ENCODE assay signal across 22 mouse cellular contexts in the genomic region with DNA sequence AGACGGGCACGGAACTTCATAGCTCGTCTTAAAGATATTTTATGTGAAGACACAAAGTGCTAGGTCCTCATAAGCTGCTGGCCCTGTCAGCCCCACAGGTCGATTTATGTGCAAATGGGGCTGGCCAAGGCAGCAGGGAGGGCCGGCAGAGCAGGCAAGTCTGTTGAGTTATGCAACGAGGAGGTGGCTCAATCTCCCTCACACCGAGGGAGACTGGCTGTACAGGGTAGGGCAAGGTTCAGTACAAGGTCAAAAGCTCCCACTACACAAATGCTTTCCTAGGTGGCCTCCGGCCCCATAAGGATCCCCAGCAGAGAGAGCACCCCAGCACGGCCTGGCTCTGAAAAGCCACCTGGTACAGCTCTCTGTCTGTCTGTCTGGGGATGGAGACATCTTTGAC. TPM values are rescaled to one million over a fixed set of nuclear protein-coding genes. Genes with fewer than 3 reads are reported as not detected.
DNase-seq lines count a peak whose midpoint lies in the region; ATAC-seq and TF ChIP-seq lines count a peak whose summit lies in the region.
"Had no signal": no experiment of that assay in that cellular context is flagged by ENCODE, and none has a peak within 500 bp of the region (broad histone marks: within the 10 kb centered on the region; RNA-seq: fewer than 3 reads in every experiment).

No protein-coding gene starts in this region.

- 0 out of 2 replicates have a peak overlapping the region, but pooled peaks have one; percentile 8 for H3K4me2 ChIP-seq in liver, embryonic 13.5 days
- no peak overlapping the region for H3K4me2 ChIP-seq in stomach, postnatal 0 days (replicated peaks; ENCODE audit: low read depth)
- H3K4me2 ChIP-seq: lung, embryonic 14.5 days; midbrain, embryonic 13.5 days; neural tube, embryonic 15.5 days had no signal

- no peaks in the 10 kb centered on the region for H3K27me3 ChIP-seq in liver, embryonic 13.5 days
- no peaks in the 10 kb centered on the region for H3K27me3 ChIP-seq in stomach, postnatal 0 days (ENCODE audit: control insufficient read depth, insufficient read depth, low read length)
- H3K27me3 ChIP-seq: midbrain, embryonic 13.5 days; neural tube, embryonic 15.5 days; Patski had no signal

- H3K9me3 ChIP-seq in liver, embryonic 13.5 days (replicated peaks) = no peaks in the 10 kb centered on the region
- H3K9me3 ChIP-seq in stomach, postnatal 0 days (ENCODE audit: control insufficient read depth, low read length) = no peaks in the 10 kb centered on the region
- H3K9me3 ChIP-seq: midbrain, embryonic 13.5 days; neural tube, embryonic 15.5 days had no signal

- peak overlapping the region; percentile 55 for H3K27ac ChIP-seq in liver, embryonic 13.5 days
- H3K27ac ChIP-seq in stomach, postnatal 0 days (replicated peaks) = no peak overlapping the region
- H3K27ac ChIP-seq: macrophage; midbrain, embryonic 13.5 days; neural tube, embryonic 15.5 days had no signal

- peaks cover 35% of the 10 kb centered on the region for H3K36me3 ChIP-seq in liver, embryonic 13.5 days
- H3K36me3 ChIP-seq in stomach, postnatal 0 days (ENCODE audit: control insufficient read depth, insufficient read depth, low read length) = peaks cover 16% of the 10 kb centered on the region; the same call in 1 of the 2 replicates

- H3K9ac ChIP-seq in liver, embryonic 13.5 days = no peak overlapping the region
- H3K9ac ChIP-seq in stomach, postnatal 0 days (ENCODE audit: low read length) = no peak overlapping the region
- H3K9ac ChIP-seq: lung, embryonic 14.5 days; midbrain, embryonic 13.5 days; neural tube, embryonic 15.5 days had no signal

- DNase-seq in kidney, adult 18-20 months = peak; percentile 48
- no peak for DNase-seq in kidney, postnatal 10 days
- DNase-seq in R1 (ENCODE audit: low read depth, low spot score) = peak; percentile 55
- DNase-seq in adrenal gland, postnatal 14 days = peak; percentile 76
- DNase-seq in liver, embryonic 13.5 days = no peak
- DNase-seq in stomach, postnatal 0 days (ENCODE audit: low spot score) = no peak
- DNase-seq in thymus, postnatal 10 days (ENCODE audit: low spot score in 2 of 2) = no peak
- DNase-seq: cerebellum, postnatal 10 days; gastrocnemius, postnatal 14 days; left cerebral cortex, postnatal 4 days; lung, embryonic 14.5 days; thymus, adult 18-20 months had no signal

- TF ChIP-seq CTCF in stomach, postnatal 0 days (IDR thresholded peaks at IDR 0.05; ENCODE audit: low read depth) = no peak

- TF ChIP-seq EP300 in stomach, postnatal 0 days (optimal IDR thresholded peaks at IDR 0.05) = no peak

- ATAC-seq in liver, embryonic 13.5 days (ENCODE audit: low read depth) = no peak
- no peak for ATAC-seq in stomach, postnatal 0 days (ENCODE audit: low FRiP score, low TSS enrichment)
- ATAC-seq: midbrain, embryonic 13.5 days; Patski had no signal

- 71% methylated on average over 9 of the region's 9 CpGs for WGBS in liver, embryonic 13.5 days (ENCODE audit: insufficient replicate concordance)
- WGBS in stomach, postnatal 0 days = 82% methylated on average over 9 of the region's 9 CpGs

- H3K4me3 ChIP-seq in liver, embryonic 13.5 days (replicated peaks) = no peak overlapping the region; the same call in 1 of the 2 replicates
- no peak overlapping the region for H3K4me3 ChIP-seq in stomach, postnatal 0 days (ENCODE audit: low read depth, low read length)
- H3K4me3 ChIP-seq: midbrain, embryonic 13.5 days; neural tube, embryonic 15.5 days had no signal

- peaks cover 39% of the 10 kb centered on the region for H3K4me1 ChIP-seq in liver, embryonic 13.5 days (replicated peaks)
- H3K4me1 ChIP-seq in stomach, postnatal 0 days (replicated peaks; ENCODE audit: control insufficient read depth, insufficient read depth) = peaks cover 10% of the 10 kb centered on the region; the same call in 1 of the 2 replicates

RNA-seq across cellular contexts. Expression of a gene that starts 2.7 kb away (rescaled TPM):
- total RNA-seq in adrenal gland, postnatal 14 days (2021) = 0.89 TPM in 1 of 2 replicates, not detected in the other
- not detected in 2 replicates for polyA plus RNA-seq in liver, embryonic 13.5 days (2015; fragmentation: Nextera tagmentation; extraction: Ambion mirVana)
- polyA plus RNA-seq in stomach, postnatal 0 days (2015; fragmentation: Nextera tagmentation; extraction: Ambion mirVana) = not detected in 2 replicates
- total RNA-seq: gastrocnemius, postnatal 14 days; heart, adult 8-10 months had no signal
- polyA plus RNA-seq: C2C12; embryonic facial prominence, embryonic 14.5 days; heart, postnatal 0 days; hindbrain, embryonic 11.5 days; lung, embryonic 14.5 days; macrophage; midbrain, embryonic 13.5 days; neural tube, embryonic 15.5 days; Patski; urinary bladder, adult 2 months had no signal

RNA-seq across cellular contexts. Expression of a gene that starts 3.4 kb away (rescaled TPM):
- total RNA-seq in adrenal gland, postnatal 14 days (2021) = 44.8 and 61.1 TPM in 2 replicates
- 25.0 and 25.1 TPM in 2 replicates for polyA plus RNA-seq in liver, embryonic 13.5 days (2015; fragmentation: Nextera tagmentation; extraction: Ambion mirVana)
- 49.0 and 49.1 TPM in 2 replicates for polyA plus RNA-seq in stomach, postnatal 0 days (2015; fragmentation: Nextera tagmentation; extraction: Ambion mirVana)

RNA-seq across cellular contexts. Expression of a gene that starts 4.0 kb away (rescaled TPM):
- total RNA-seq in adrenal gland, postnatal 14 days (2021) = 27.4 and 32.1 TPM in 2 replicates
- polyA plus RNA-seq in liver, embryonic 13.5 days (2015; fragmentation: Nextera tagmentation; extraction: Ambion mirVana) = 17.1 and 20.1 TPM in 2 replicates
- polyA plus RNA-seq in stomach, postnatal 0 days (2015; fragmentation: Nextera tagmentation; extraction: Ambion mirVana) = 44.5 and 49.0 TPM in 2 replicates

RNA-seq across cellular contexts. Expression of a gene that starts 5.8 kb away (rescaled TPM):
- total RNA-seq in adrenal gland, postnatal 14 days (2021) = not detected in 2 replicates
- not detected in 2 replicates for polyA plus RNA-seq in liver, embryonic 13.5 days (2015; fragmentation: Nextera tagmentation; extraction: Ambion mirVana)
- polyA plus RNA-seq in stomach, postnatal 0 days (2015; fragmentation: Nextera tagmentation; extraction: Ambion mirVana) = not detected in 2 replicates
- total RNA-seq: gastrocnemius, postnatal 14 days; heart, adult 8-10 months; left cerebral cortex, postnatal 4 days had no signal
- polyA plus RNA-seq: embryonic facial prominence, embryonic 14.5 days; heart, postnatal 0 days; hindbrain, embryonic 11.5 days; lung, embryonic 14.5 days; macrophage; neural tube, embryonic 15.5 days; urinary bladder, adult 2 months had no signal

RNA-seq across cellular contexts. Expression of a gene that starts 8.0 kb away (rescaled TPM):
- not detected in 2 replicates for total RNA-seq in adrenal gland, postnatal 14 days (2021)
- polyA plus RNA-seq in liver, embryonic 13.5 days (2015; fragmentation: Nextera tagmentation; extraction: Ambion mirVana) = not detected in 2 replicates
- polyA plus RNA-seq in stomach, postnatal 0 days (2015; fragmentation: Nextera tagmentation; extraction: Ambion mirVana) = not detected in 2 replicates
- total RNA-seq: gastrocnemius, postnatal 14 days; left cerebral cortex, postnatal 4 days had no signal
- polyA plus RNA-seq: C2C12; hindbrain, embryonic 11.5 days; lung, embryonic 14.5 days; macrophage; midbrain, embryonic 13.5 days; neural tube, embryonic 15.5 days; urinary bladder, adult 2 months had no signal

Comparison
In these comparisons a context has a peak if more than half of its experiments do, and no peak if none do; other contexts are left out.
1. DNase-seq: peak in kidney, adult 18-20 months (single experiment), R1 (single experiment) and adrenal gland, postnatal 14 days (single experiment); none in kidney, postnatal 10 days (single experiment), liver, embryonic 13.5 days (single experiment), stomach, postnatal 0 days (single experiment) and thymus, postnatal 10 days (0 of 2).